8 mouse cellular contexts compared by ENCODE assay signal in genomic region chr9:50670690-50671089, GRCm38 (mm10). TPM values are rescaled to one million over a fixed set of nuclear protein-coding genes. Genes with fewer than 3 reads are reported as not detected.
DNase-seq lines count a peak whose midpoint lies in the region; ATAC-seq and TF ChIP-seq lines count a peak whose summit lies in the region.

No protein-coding gene starts in this region.

- no peak overlapping the region for H3K4me3 ChIP-seq in bone marrow macrophage, adult 2 months (ENCODE audit: insufficient read depth, low read length)
- H3K4me3 ChIP-seq in small intestine, adult 2 months (ENCODE audit: low read depth, low read length) = no peak overlapping the region

- peak; percentile 77 to 79 for DNase-seq in cerebellum, postnatal 10 days
- peak; percentile 80 for DNase-seq in CD4-positive, CD25-positive, alpha-beta regulatory T cell, adult 2 months (ENCODE audit: low read depth, low spot score)
- peak; percentile 58 for DNase-seq in gastrocnemius, adult 18-20 months (ENCODE audit: low spot score)
- peak; percentile 80 for DNase-seq in kidney, postnatal 10 days

- no peaks in the 10 kb centered on the region for H3K4me1 ChIP-seq in bone marrow macrophage, adult 2 months (ENCODE audit: control insufficient read depth, insufficient read depth, low read length)
- no peaks in the 10 kb centered on the region for H3K4me1 ChIP-seq in small intestine, adult 2 months (ENCODE audit: control insufficient read depth, insufficient read depth, insufficient read length, low read length)

- no peak for ATAC-seq in cerebellum, adult (ENCODE audit: insufficient number of reproducible peaks, low FRiP score, low TSS enrichment)
- peak; percentile 95 for ATAC-seq in megakaryocyte, adult 5-6 weeks (ENCODE audit: poor library complexity, severe bottlenecking)

- TF ChIP-seq POLR2A in bone marrow macrophage, adult 2 months (IDR thresholded peaks at IDR 0.05; ENCODE audit: borderline replicate concordance, low read depth, low read length) = no peak
- TF ChIP-seq POLR2A in small intestine, adult 2 months (IDR thresholded peaks at IDR 0.05; ENCODE audit: low read depth, low read length) = no peak

- 16% methylated on average over 5 of the region's 5 CpGs for WGBS in small intestine, adult 2 months

- no peak overlapping the region for H3K27ac ChIP-seq in bone marrow macrophage, adult 2 months (ENCODE audit: insufficient read depth, low read depth, low read length)
- no peak overlapping the region for H3K27ac ChIP-seq in small intestine, adult 2 months (ENCODE audit: insufficient read depth, low read depth, low read length)

- H3K27me3 ChIP-seq in small intestine, adult 2 months (ENCODE audit: control insufficient read depth, insufficient read depth, low read length) = 0 out of 2 replicates have a peak, but pooled peaks cover 3% of the 10 kb centered on the region

- peak; percentile 84 for TF ChIP-seq CTCF in bone marrow macrophage, adult 2 months (IDR thresholded peaks at IDR 0.05; ENCODE audit: low read depth, low read length)
- peak; percentile 76; the same call in 1 of the 2 replicates for TF ChIP-seq CTCF in small intestine, adult 2 months (IDR thresholded peaks at IDR 0.05; ENCODE audit: extremely low read depth, insufficient read length, insufficient replicate concordance, low read depth, low read length)

- no peaks in the 10 kb centered on the region for H3K36me3 ChIP-seq in small intestine, adult 2 months (ENCODE audit: control insufficient read depth, insufficient read depth, low read length)

RNA-seq across cellular contexts. Expression of gene Dlat, which starts 11.1 kb away (rescaled TPM):
- 29.3 and 32.1 TPM in 2 replicates for polyA plus RNA-seq in bone marrow macrophage, adult 2 months (2012; ENCODE audit: insufficient read depth, insufficient read length, missing spikeins)
- total RNA-seq in gastrocnemius, adult 18-20 months (2021) = 100 to 1,000 TPM; 175 to 192 TPM
- total RNA-seq in megakaryocyte, adult 5-6 weeks (2015) = 27.6 and 28.5 TPM in 2 replicates
- total RNA-seq in megakaryocyte, adult 5-6 weeks (2017) = 21.7 and 34.4 TPM in 2 replicates
- polyA plus RNA-seq in small intestine, adult 2 months (2012; rRNA removed) = 5.3 and 10.2 TPM in 2 replicates

RNA-seq across cellular contexts. Expression of gene Nkapd1, which starts 53.4 kb away (rescaled TPM):
- 14.4 and 19.0 TPM in 2 replicates for polyA plus RNA-seq in bone marrow macrophage, adult 2 months (2012; ENCODE audit: insufficient read depth, insufficient read length, missing spikeins)
- 10 to 100 TPM; 11.1 to 11.6 TPM for total RNA-seq in gastrocnemius, adult 18-20 months (2021)
- 19.6 and 26.2 TPM in 2 replicates for total RNA-seq in megakaryocyte, adult 5-6 weeks (2015)
- 22.4 and 25.3 TPM in 2 replicates for total RNA-seq in megakaryocyte, adult 5-6 weeks (2017)
- 1.2 and 1.6 TPM in 2 replicates for polyA plus RNA-seq in small intestine, adult 2 months (2012; rRNA removed)

RNA-seq across cellular contexts. Expression of gene Pih1d2, which starts 53.6 kb away (rescaled TPM):
- polyA plus RNA-seq in bone marrow macrophage, adult 2 months (2012; ENCODE audit: insufficient read depth, insufficient read length, missing spikeins) = 0.55 TPM in 1 of 2 replicates, not detected in the other
- under 1 TPM; 0.18 to 0.38 TPM for total RNA-seq in gastrocnemius, adult 18-20 months (2021)
- total RNA-seq in megakaryocyte, adult 5-6 weeks (2015) = 0.48 TPM in 1 of 2 replicates, not detected in the other
- 0.40 TPM in 1 of 2 replicates, not detected in the other for total RNA-seq in megakaryocyte, adult 5-6 weeks (2017)
- polyA plus RNA-seq in small intestine, adult 2 months (2012; rRNA removed) = 0.28 TPM in 2 replicates

Comparison
In these comparisons a context has a peak if more than half of its experiments do, and no peak if none do; other contexts are left out.
1. RNA of gene Dlat, which starts 11.1 kb away (total RNA-seq): 175 to 192 TPM in gastrocnemius, adult 18-20 months; 21.7 to 34.4 TPM in megakaryocyte, adult 5-6 weeks; every median in the first group is over 4 times any median in the second.
2. Peak in every context shown above with its lines, with median percentiles within 50 percentile points of each other: DNase-seq.